Mouse (Mus musculus): ENCODE measurements around the gene Il1f10.

Gene Il1f10

DNA sequence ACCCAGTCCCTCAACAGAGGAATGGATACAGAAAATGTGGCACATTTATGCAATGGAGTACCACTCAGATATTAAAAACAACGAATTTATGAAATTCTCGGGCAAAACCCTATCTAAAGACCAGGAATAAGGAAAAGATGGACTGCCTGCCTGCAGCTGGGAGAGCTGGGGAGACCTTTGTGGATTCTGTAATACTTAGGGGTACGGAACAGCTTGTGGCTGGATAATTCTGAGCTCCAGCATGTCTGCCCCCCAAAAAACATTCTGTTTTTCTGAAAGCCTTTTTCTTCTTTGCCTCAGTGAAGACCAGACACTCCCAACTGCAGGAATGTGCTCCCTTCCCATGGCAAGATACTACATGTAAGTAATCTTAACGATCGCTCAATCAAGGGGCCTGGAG lies at the start of gene Il1f10:
Gene Il1f10 (plus strand): TSS at position 301 of the 400 bp plus-strand sequence.
- in situ Hi-C loops (cut with MboI, MseI), result loop anchor here (5.0 kb wide), 2 partner anchors 116 to 271 kb away; no protein-coding TSS in a partner anchor

GRCm38 (mm10) chr2:24267503-24267902 lies 23.5 kb upstream of the Il1f10 start:
- in situ Hi-C loops (cut with MboI, MseI), result no loop called here

DNA sequence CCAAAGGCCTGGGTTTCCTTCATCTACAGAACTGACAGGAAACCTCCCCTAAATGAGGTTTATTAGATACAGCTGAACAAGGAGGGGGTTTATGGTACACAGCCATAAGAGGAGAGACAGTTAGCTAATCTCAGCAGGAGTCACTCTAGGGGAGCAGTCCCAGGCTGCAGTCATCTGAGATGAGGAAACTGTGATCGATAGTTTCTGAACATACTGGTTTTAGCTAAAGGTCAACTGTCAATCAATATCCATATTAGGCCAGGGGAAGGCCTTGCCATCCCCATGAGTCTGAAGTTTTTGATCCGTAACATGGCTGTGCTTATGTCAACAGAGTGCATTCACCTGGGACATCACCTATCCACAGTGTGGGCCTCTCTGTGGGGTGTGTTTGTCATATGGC lies 17.4 kb upstream of the Il1f10 start:
- in situ Hi-C loops (cut with MboI, MseI), result loop anchor here (5.0 kb wide), 1 partner anchor 126 kb away; no protein-coding TSS in a partner anchor

- in situ Hi-C loops (cut with MboI, MseI), result no loop called here
Measured at GRCm38 (mm10) chr2:24275146-24275545, 15.8 kb upstream of the Il1f10 start.

- in situ Hi-C loops (cut with MboI, MseI), result no loop called here
Measured at GRCm38 (mm10) chr2:24276654-24277053, 14.3 kb upstream of the Il1f10 start, which contains the start of gene Il1f5. Gene Il1f5 (plus strand): TSS chr2:24276954.

GRCm38 (mm10) chr2:24294616-24295015 lies 3.6 kb downstream of the Il1f10 start:
- in situ Hi-C loops (cut with MboI, MseI), result loop anchor here (5.0 kb wide), 2 partner anchors 113 to 268 kb away; no protein-coding TSS in a partner anchor

GRCm38 (mm10) chr2:24296837-24297236 lies 5.8 kb downstream of the Il1f10 start:
- in situ Hi-C loops (cut with MboI, MseI), result no loop called here

GRCm38 (mm10) chr2:24311302-24312001 lies 20.5 kb downstream of the Il1f10 start:
- in situ Hi-C loops (cut with MboI, MseI), result no loop called here

DNA sequence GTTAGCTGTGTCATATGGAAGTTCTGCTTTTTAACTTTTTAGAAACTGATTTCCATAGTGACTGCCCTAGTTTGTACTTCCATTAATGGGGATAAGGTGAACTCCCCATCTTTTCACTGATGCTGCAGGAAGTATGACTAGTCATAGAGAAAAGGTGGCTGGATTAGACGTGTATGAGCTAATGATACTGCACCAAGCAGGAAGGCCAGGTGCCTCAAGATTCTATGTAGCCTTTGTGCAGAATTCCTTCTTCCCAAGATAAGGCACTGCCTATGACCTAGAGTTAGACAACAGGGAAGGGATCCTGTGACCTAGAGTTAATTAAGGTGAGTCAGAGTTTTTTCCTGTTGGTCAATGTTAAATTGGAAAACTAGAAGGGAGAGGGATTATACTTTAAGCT lies 25.9 kb downstream of the Il1f10 start:
- in situ Hi-C loops (cut with MboI, MseI), result no loop called here

- in situ Hi-C loops (cut with MboI, MseI), result no loop called here
Measured at GRCm38 (mm10) chr2:24317919-24318598, 27.1 kb downstream of the Il1f10 start.

DNA sequence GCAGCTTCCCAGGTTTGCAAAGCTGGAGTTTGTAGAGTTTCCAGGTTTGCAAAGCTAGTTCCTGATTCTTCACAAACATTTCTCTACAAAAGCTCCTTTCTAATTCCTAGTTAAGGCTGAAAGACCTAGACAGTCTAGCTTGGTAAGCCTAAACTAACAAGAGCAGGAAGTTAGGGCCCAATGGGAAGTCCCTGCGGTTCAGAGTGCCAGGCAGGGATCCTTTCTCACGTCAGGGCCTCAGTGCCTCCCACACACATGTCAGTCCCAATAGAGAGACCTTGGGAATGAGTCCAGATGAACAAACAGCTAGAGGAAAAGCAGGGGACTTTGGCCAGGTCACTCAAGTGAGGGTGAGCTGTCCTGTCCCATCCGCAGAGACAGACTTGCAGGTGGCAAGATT lies 44.3 kb downstream of the Il1f10 start:
- in situ Hi-C loops (cut with MboI, MseI), result no loop called here

DNA sequence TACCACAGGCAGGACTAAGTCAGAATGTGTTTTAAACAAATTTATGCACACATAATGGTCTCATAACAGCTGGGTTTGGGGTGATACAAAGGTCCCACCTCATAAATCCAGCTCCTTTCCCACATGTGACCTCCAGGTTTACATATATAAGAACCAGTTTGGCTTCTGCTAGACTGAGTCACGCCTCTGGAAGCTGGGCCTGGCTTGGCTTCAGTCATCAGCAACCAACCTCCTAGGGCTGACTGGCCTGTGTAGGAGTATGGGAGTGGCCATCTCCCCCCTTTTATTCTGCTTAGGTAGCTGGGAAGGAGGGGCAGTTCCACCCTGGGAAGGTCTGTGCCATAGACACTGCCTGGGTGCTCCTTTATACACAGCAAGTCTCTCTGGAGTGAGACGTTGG lies 45.5 kb downstream of the Il1f10 start, which contains the start of gene Il1rn:
Gene Il1rn (plus strand): TSS at position 309 of the 400 bp plus-strand sequence.
- in situ Hi-C loops (cut with MboI, MseI), result no loop called here

GRCm38 (mm10) chr2:24341395-24341885 lies 50.4 kb downstream of the Il1f10 start:
- in situ Hi-C loops (cut with MboI, MseI), result no loop called here
